Mouse (Mus musculus) cerebellum, postnatal 25 days (tissue): ENCODE results near the gene Wdsub1.
"Not testable (repeated sequence)": the region's sequence is repeated elsewhere in the genome, so short reads cannot be mapped to it uniquely, and the experiment has no call there.

Source experiments
- DNase-seq, 2 experiments: peaks; one replicate each; pipeline ENCODE4 v3.0.0; 2021; ENCODE audit warnings: mixed read lengths in 2 of 2

Gene Wdsub1

GRCm38 (mm10) chr2:59881831-59882741, at the start of gene Wdsub1:
Gene Wdsub1 (minus strand): TSS chr2:59882591.
- DNase-seq = peak; percentile 91 to 95

GRCm38 (mm10) chr2:59913610-59914009, 31.2 kb upstream of the Wdsub1 start:
- DNase-seq = no peak

GRCm38 (mm10) chr2:59908048-59908447, 25.7 kb upstream of the Wdsub1 start:
- DNase-seq = no peak

- no peak for DNase-seq
These were observed 21.6 kb upstream of the Wdsub1 start for GRCm38 (mm10) chr2:59904007-59904406.

- DNase-seq = peak in 1 of 2 experiments; percentile 33
These were observed 16.3 kb upstream of the Wdsub1 start for GRCm38 (mm10) chr2:59898666-59899065.

GRCm38 (mm10) chr2:59898105-59898504, 15.7 kb upstream of the Wdsub1 start:
- DNase-seq = no peak

- DNase-seq = no peak
These were observed 14.4 kb upstream of the Wdsub1 start for GRCm38 (mm10) chr2:59896837-59897236.

- DNase-seq = no peak
These were observed 14.0 kb upstream of the Wdsub1 start for GRCm38 (mm10) chr2:59896400-59896799.

- DNase-seq = no peak
These were observed 7.3 kb upstream of the Wdsub1 start for GRCm38 (mm10) chr2:59889699-59890098.

GRCm38 (mm10) chr2:59882742-59883281, 421 bp upstream of the Wdsub1 start:
- DNase-seq = no peak

GRCm38 (mm10) chr2:59881404-59881803, 987 bp downstream of the Wdsub1 start:
- no peak for DNase-seq

GRCm38 (mm10) chr2:59878221-59878620, 4.2 kb downstream of the Wdsub1 start:
- no peak for DNase-seq

GRCm38 (mm10) chr2:59877335-59877734, 5.1 kb downstream of the Wdsub1 start:
- DNase-seq = no peak

GRCm38 (mm10) chr2:59876482-59876881, 5.9 kb downstream of the Wdsub1 start:
- no peak for DNase-seq

GRCm38 (mm10) chr2:59870526-59870925, 11.9 kb downstream of the Wdsub1 start:
- DNase-seq = no peak

GRCm38 (mm10) chr2:59862618-59863017, 19.8 kb downstream of the Wdsub1 start:
- DNase-seq = no peak

- DNase-seq = peak; percentile 45 to 56
These were observed 28.0 kb downstream of the Wdsub1 start for GRCm38 (mm10) chr2:59854363-59854762.

- DNase-seq = peak; percentile 46 to 57
These were observed 28.8 kb downstream of the Wdsub1 start for GRCm38 (mm10) chr2:59853543-59853942.

- DNase-seq = peak in 1 of 2 experiments; percentile 34
These were observed 29.5 kb downstream of the Wdsub1 start for GRCm38 (mm10) chr2:59852916-59853315.

GRCm38 (mm10) chr2:59851885-59852284, 30.5 kb downstream of the Wdsub1 start:
- not testable (repeated sequence) for DNase-seq

GRCm38 (mm10) chr2:59843848-59844247, 38.5 kb downstream of the Wdsub1 start:
- no peak for DNase-seq

- no peak for DNase-seq
These were observed 39.2 kb downstream of the Wdsub1 start for GRCm38 (mm10) chr2:59843156-59843555.

- DNase-seq = no peak
These were observed 39.8 kb downstream of the Wdsub1 start for GRCm38 (mm10) chr2:59842556-59843008.

GRCm38 (mm10) chr2:59841944-59842343, 40.4 kb downstream of the Wdsub1 start:
- DNase-seq = no peak
